Mouse (Mus musculus): Measurements from ENCODE around the gene Olfr985. TPM values are rescaled to one million over a fixed set of nuclear protein-coding genes. Genes with fewer than 3 reads are reported as not detected.

Olfr985 gene
- not detected in 2 replicates for polyA plus RNA-seq (2015; fragmentation: Nextera tagmentation; extraction: Ambion mirVana)

DNA sequence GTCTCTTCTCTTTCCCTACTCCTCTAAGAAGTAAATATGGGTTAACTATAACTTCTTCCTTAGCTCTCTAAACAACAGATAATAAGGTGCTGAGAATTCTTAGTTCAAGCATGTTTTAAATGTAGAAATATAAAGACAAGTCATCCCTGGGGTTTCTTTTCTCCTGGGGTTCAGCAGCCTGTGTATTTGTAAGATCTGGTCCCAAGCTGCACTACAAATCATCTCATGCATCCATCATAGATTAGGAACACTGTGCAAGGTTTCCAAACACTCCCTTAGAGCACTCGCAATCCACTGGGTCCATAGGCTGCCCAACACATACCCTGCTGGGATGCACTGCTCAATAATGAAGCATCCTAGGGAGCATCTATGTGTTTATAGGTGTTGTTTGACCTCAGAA is at the start of gene Olfr985:
Olfr985 (minus strand) TSS at position 101 of the 400 bp plus-strand sequence.
- H3K4me2 ChIP-seq (ENCODE audit: low read length): no peak within 1 kb of the TSS
- no peaks in the 10 kb centered on the region for H3K36me3 ChIP-seq (ENCODE audit: control insufficient read depth, insufficient read depth)
- no peaks in the 10 kb centered on the region for H3K9me3 ChIP-seq (ENCODE audit: control insufficient read depth, low read length)
- H3K27me3 ChIP-seq (replicated peaks; ENCODE audit: control insufficient read depth, insufficient read depth, low read length): no peaks in the 10 kb centered on the region
- H3K9ac ChIP-seq (replicated peaks; ENCODE audit: low read depth, low read length): no peak within 1 kb of the TSS
- no peak for ATAC-seq
- H3K27ac ChIP-seq (ENCODE audit: low read length): no peak within 1 kb of the TSS
- no peaks in the 10 kb centered on the region for H3K4me1 ChIP-seq (replicated peaks; ENCODE audit: control insufficient read depth, insufficient read depth, low read length)
- WGBS: 97% methylated on average over 1 of the region's 1 CpGs
- no peak within 1 kb of the TSS for H3K4me3 ChIP-seq (replicated peaks; ENCODE audit: low read length)

DNA sequence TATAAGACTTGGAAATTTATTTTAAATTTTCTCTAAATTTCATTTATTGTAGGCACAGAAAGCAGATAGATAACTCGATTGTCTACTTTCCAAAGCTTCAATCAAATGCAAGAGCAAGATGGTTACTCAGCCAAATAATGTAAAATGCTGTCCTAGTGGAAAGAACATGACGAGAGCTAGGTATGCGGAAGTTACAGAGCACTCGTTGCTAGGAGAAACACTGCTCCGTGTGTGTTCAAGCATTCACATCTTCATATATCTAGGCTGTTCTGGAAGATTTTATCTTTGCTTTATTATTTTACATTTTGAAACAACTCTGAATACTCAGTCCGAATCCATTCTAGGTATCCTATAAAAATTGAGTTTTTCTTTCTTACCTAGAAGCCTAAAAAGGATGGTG is 47.0 kb upstream of the Olfr985 start:
- ATAC-seq: no peak
- Histone ChIP-seq H3K27me3 (replicated peaks; ENCODE audit: control insufficient read depth, insufficient read depth, low read length) (no peaks in the 10 kb centered on the region), H3K9ac (replicated peaks; ENCODE audit: low read depth, low read length) (no peak overlapping the region), H3K27ac (ENCODE audit: low read length) (no peak overlapping the region), H3K9me3 (ENCODE audit: control insufficient read depth, low read length) (no peaks in the 10 kb centered on the region), H3K4me3 (replicated peaks; ENCODE audit: low read length) (no peak overlapping the region), H3K4me2 (ENCODE audit: low read length) (no peak overlapping the region), H3K36me3 (ENCODE audit: control insufficient read depth, insufficient read depth) (no peaks in the 10 kb centered on the region), H3K4me1 (replicated peaks; ENCODE audit: control insufficient read depth, insufficient read depth, low read length) (no peaks in the 10 kb centered on the region)
- WGBS: 83% methylated on average over 6 of the region's 6 CpGs

DNA sequence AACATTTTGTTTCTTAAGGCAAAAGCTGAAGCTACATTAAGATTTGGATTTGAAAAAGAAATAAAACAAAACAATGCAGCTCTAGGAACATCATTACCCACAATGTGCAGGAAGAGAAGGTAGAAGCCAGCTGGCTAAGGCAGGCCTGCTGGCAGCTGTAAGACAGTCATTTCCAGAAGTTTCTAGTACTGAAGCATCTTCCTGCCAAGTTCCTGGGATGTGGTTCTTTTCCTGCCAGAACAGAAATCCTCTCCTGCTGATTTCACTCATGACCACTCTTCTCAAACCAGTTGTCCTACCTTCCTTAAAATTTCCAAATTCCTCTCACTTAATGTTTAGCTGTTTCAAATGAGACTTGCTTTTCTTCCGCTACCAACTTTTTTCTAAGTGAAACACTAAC is 36.5 kb upstream of the Olfr985 start:
- no peak for ATAC-seq
- no peaks in the 10 kb centered on the region for H3K36me3 ChIP-seq (ENCODE audit: control insufficient read depth, insufficient read depth)
- WGBS: 92% methylated on average over 1 of the region's 1 CpGs

DNA sequence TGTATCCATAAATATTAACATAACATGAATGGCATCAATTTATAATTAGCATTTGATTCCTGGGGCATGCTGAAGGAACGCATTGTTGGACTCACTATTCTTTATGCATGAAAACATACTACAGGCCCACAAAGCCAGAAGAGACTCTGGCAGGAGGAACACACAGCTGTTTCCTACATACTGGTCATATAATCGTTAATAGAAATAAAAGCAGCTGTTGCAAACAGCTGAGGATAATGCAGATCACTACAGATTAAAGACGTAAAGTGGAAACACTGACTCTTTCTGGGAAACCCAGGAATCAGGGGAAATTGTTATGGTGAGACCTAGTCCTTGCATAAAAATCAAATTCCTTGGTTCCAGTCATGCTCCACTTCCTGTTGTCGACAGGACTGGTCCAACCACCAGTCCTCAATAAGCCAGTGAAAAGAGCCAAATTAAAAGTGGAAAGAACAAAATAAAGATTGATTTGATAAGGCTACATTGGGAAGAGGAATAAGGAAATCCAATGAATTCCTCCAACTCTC is 25.2 kb upstream of the Olfr985 start:
- no peaks in the 10 kb centered on the region for H3K9me3 ChIP-seq (ENCODE audit: control insufficient read depth, low read length)
- WGBS: 62% methylated on average over 4 of the region's 4 CpGs
- no peaks in the 10 kb centered on the region for H3K4me1 ChIP-seq (replicated peaks; ENCODE audit: control insufficient read depth, insufficient read depth, low read length)
- no peak overlapping the region for H3K4me3 ChIP-seq (replicated peaks; ENCODE audit: low read length)
- no peaks in the 10 kb centered on the region for H3K27me3 ChIP-seq (replicated peaks; ENCODE audit: control insufficient read depth, insufficient read depth, low read length)
- H3K4me2 ChIP-seq (ENCODE audit: low read length): no peak overlapping the region
- no peak overlapping the region for H3K9ac ChIP-seq (replicated peaks; ENCODE audit: low read depth, low read length)
- H3K36me3 ChIP-seq (ENCODE audit: control insufficient read depth, insufficient read depth): no peaks in the 10 kb centered on the region
- ATAC-seq: no peak
- no peak overlapping the region for H3K27ac ChIP-seq (ENCODE audit: low read length)

More for the DNA sequence above, 36.5 kb upstream of the Olfr985 start:
- H3K4me2 ChIP-seq (ENCODE audit: low read length): no peak overlapping the region
- no peaks in the 10 kb centered on the region for H3K4me1 ChIP-seq (replicated peaks; ENCODE audit: control insufficient read depth, insufficient read depth, low read length)
- no peak overlapping the region for H3K4me3 ChIP-seq (replicated peaks; ENCODE audit: low read length)
- H3K27me3 ChIP-seq (replicated peaks; ENCODE audit: control insufficient read depth, insufficient read depth, low read length): no peaks in the 10 kb centered on the region
- H3K9me3 ChIP-seq (ENCODE audit: control insufficient read depth, low read length): no peaks in the 10 kb centered on the region
- H3K9ac ChIP-seq (replicated peaks; ENCODE audit: low read depth, low read length): no peak overlapping the region
- H3K27ac ChIP-seq (ENCODE audit: low read length): no peak overlapping the region

DNA sequence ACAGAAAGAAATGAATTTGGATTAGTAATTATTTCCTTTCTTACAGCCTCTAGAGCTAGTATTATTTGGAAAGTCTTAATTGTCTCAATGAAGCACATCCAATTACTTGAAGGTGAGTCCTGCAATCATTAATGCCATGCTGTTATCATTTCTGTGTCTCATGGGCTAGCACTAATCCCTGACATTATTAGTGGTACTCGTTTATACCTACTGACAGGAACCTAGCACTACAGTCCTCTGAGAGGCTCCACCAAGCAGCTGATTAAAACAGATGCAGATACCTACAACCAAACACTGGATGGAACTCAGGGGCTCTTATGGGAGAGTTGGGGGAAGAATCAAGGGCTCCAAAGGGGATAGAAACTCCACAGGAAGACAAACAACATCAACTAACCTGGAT is 11.6 kb upstream of the Olfr985 start:
- H3K36me3 ChIP-seq (ENCODE audit: control insufficient read depth, insufficient read depth): no peaks in the 10 kb centered on the region
- no peaks in the 10 kb centered on the region for H3K27me3 ChIP-seq (replicated peaks; ENCODE audit: control insufficient read depth, insufficient read depth, low read length)
- no peak overlapping the region for H3K27ac ChIP-seq (ENCODE audit: low read length)
- H3K4me3 ChIP-seq (replicated peaks; ENCODE audit: low read length): no peak overlapping the region
- H3K9ac ChIP-seq (replicated peaks; ENCODE audit: low read depth, low read length): no peak overlapping the region
- H3K4me2 ChIP-seq (ENCODE audit: low read length): no peak overlapping the region
- 39% methylated on average over 1 of the region's 1 CpGs for WGBS
- no peak for ATAC-seq
- H3K9me3 ChIP-seq (ENCODE audit: control insufficient read depth, low read length): no peaks in the 10 kb centered on the region
- no peaks in the 10 kb centered on the region for H3K4me1 ChIP-seq (replicated peaks; ENCODE audit: control insufficient read depth, insufficient read depth, low read length)

DNA sequence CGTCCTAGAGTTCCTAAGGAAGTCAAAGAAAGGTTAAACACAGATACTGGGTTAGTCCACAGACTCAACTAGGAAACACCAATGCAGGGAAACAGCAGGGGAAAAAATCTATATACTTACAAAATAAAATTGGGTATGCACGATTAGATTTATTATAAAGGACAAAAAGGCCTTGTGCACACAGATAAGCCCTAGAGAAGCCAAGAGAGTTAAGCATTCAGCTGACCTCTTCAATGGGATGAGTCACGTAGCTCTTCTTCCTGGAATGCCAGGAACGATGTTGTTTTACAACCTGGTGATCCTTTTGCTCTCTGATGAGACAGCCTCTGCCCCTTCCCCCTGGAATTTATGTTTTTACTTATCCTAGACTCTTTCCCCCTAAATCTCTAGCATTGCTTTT is 9.5 kb upstream of the Olfr985 start:
- WGBS: 76% methylated on average over 4 of the region's 4 CpGs
- Histone ChIP-seq H3K4me2 (ENCODE audit: low read length) (no peak overlapping the region), H3K27ac (ENCODE audit: low read length) (no peak overlapping the region), H3K27me3 (replicated peaks; ENCODE audit: control insufficient read depth, insufficient read depth, low read length) (no peaks in the 10 kb centered on the region), H3K4me3 (replicated peaks; ENCODE audit: low read length) (no peak overlapping the region), H3K4me1 (replicated peaks; ENCODE audit: control insufficient read depth, insufficient read depth, low read length) (no peaks in the 10 kb centered on the region), H3K36me3 (ENCODE audit: control insufficient read depth, insufficient read depth) (no peaks in the 10 kb centered on the region), H3K9me3 (ENCODE audit: control insufficient read depth, low read length) (no peaks in the 10 kb centered on the region), H3K9ac (replicated peaks; ENCODE audit: low read depth, low read length) (no peak overlapping the region)
- ATAC-seq: no peak

DNA sequence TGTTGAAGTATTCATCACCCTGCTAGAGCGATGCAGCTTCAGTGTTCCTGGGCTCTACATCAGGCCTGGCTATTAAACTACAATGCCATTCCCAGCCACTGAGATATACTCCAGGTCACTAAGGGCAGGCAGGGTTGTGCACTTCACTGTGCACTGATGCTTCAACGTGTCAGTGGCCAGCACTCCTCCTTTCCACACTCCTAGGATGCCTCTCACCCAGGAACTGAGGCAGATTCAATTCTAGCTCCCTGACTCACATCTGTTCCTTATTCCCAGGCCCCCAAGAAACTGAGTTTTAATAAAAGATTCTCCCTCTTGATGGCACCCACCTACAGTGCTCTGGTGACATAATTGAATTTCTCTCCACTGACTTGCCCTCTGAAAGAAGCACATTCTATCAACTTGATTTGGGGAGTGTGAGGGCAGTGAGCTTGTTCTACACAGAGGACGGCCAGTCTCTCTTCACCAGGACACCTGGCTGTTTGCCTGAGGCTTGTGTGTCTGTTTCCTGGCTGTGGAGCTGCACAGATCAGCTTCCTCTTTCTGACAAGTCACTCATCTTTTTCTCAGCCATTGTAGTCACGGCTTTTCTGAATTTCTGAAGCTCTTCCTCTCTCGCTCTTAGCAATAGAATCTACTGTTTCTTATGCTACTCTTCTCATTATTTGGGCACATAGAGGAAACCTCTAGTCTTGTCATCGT is 7.2 kb upstream of the Olfr985 start:
- Histone ChIP-seq H3K4me1 (replicated peaks; ENCODE audit: control insufficient read depth, insufficient read depth, low read length) (no peaks in the 10 kb centered on the region), H3K36me3 (ENCODE audit: control insufficient read depth, insufficient read depth) (no peaks in the 10 kb centered on the region), H3K27me3 (replicated peaks; ENCODE audit: control insufficient read depth, insufficient read depth, low read length) (no peaks in the 10 kb centered on the region), H3K4me2 (ENCODE audit: low read length) (no peak overlapping the region), H3K9me3 (ENCODE audit: control insufficient read depth, low read length) (no peaks in the 10 kb centered on the region), H3K4me3 (replicated peaks; ENCODE audit: low read length) (no peak overlapping the region), H3K27ac (ENCODE audit: low read length) (no peak overlapping the region), H3K9ac (replicated peaks; ENCODE audit: low read depth, low read length) (no peak overlapping the region)
- ATAC-seq: no peak
- 86% methylated on average over 6 of the region's 6 CpGs for WGBS

DNA sequence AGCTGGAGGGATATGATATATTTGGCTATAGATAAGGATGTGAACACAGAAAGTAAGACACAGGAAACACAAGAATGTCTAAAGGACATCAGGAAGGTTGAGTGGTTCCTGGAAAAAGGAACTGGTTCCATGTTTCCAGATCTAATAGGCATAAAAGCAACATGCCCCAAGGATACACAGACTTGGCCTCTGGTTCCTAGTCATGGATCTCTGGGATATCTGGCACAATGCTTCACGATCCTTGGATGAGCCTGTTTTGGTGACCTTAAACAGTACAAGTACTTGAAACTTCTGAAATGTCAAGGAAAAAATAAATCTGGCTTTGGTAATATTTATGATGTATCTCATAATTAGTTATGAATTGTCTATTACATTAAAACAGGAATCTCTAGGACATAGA is 572 bp upstream of the Olfr985 start:
- ATAC-seq: no peak
- Histone ChIP-seq H3K4me2 (ENCODE audit: low read length) (no peak overlapping the region), H3K9ac (replicated peaks; ENCODE audit: low read depth, low read length) (no peak overlapping the region), H3K9me3 (ENCODE audit: control insufficient read depth, low read length) (no peaks in the 10 kb centered on the region), H3K27me3 (replicated peaks; ENCODE audit: control insufficient read depth, insufficient read depth, low read length) (no peaks in the 10 kb centered on the region), H3K4me3 (replicated peaks; ENCODE audit: low read length) (no peak overlapping the region), H3K27ac (ENCODE audit: low read length) (no peak overlapping the region), H3K36me3 (ENCODE audit: control insufficient read depth, insufficient read depth) (no peaks in the 10 kb centered on the region), H3K4me1 (replicated peaks; ENCODE audit: control insufficient read depth, insufficient read depth, low read length) (no peaks in the 10 kb centered on the region)
- 95% methylated on average over 1 of the region's 1 CpGs for WGBS

DNA sequence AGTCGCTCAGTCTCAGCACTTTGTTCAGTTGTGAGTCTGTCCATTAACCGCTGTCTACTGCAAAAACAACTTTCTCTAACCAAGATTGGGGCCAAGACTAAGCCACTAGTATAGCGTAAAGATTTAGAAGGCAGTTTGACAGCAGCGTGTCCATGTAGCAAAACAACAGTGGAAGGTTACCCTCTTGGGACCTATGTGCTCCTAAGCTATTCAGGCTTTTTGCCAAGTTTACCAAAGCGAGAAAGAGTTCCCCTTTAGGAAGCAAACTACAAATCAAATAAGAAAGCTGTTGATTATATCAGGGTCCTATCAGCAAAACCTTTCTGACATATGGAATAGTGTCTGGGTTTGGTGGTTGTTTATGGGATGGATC is 12.7 kb downstream of the Olfr985 start:
- ATAC-seq: no peak
- H3K27me3 ChIP-seq (replicated peaks; ENCODE audit: control insufficient read depth, insufficient read depth, low read length): no peaks in the 10 kb centered on the region
- H3K4me1 ChIP-seq (replicated peaks; ENCODE audit: control insufficient read depth, insufficient read depth, low read length): no peaks in the 10 kb centered on the region
- no peak overlapping the region for H3K4me3 ChIP-seq (replicated peaks; ENCODE audit: low read length)
- WGBS: 84% methylated on average over 5 of the region's 5 CpGs
- no peak overlapping the region for H3K4me2 ChIP-seq (ENCODE audit: low read length)
- no peaks in the 10 kb centered on the region for H3K9me3 ChIP-seq (ENCODE audit: control insufficient read depth, low read length)
- no peak overlapping the region for H3K9ac ChIP-seq (replicated peaks; ENCODE audit: low read depth, low read length)
- no peak overlapping the region for H3K27ac ChIP-seq (ENCODE audit: low read length)
- no peaks in the 10 kb centered on the region for H3K36me3 ChIP-seq (ENCODE audit: control insufficient read depth, insufficient read depth)

Measured in forebrain, embryonic 16.5 days (tissue).